Mouse (Mus musculus) G1E (cell line): ENCODE measurements at regions not wholly inside any gene's neighbourhood (a gene's known extent, or its start where the extent isn't known, plus 50 kb on each side); places are given as distances from the start of the nearest gene placed in this dataset.

Experiments
- CTCF ChIP-seq: IDR thresholded peaks from 2 replicates; pipeline ENCODE4 v1.5.1; 2012; ENCODE audit warnings: low read depth, low read length, inconsistent platforms, mixed read lengths
- GATA1 ChIP-seq: IDR thresholded peaks from 2 replicates; pipeline ENCODE4 v1.6.1; 2012; ENCODE audit warnings: borderline replicate concordance, low read length, inconsistent platforms, mixed read lengths
- GATA2 ChIP-seq: IDR thresholded peaks from 2 replicates; pipeline ENCODE4 v1.6.1; 2012; ENCODE audit warnings: low read depth, low read length, inconsistent platforms, borderline replicate concordance
- POLR2AphosphoS5 ChIP-seq: IDR thresholded peaks from 2 replicates; pipeline ENCODE4 v1.6.1; 2012; ENCODE audit warnings: low read depth, low read length, inconsistent platforms; ENCODE audit not compliant: insufficient replicate concordance
- TAL1 ChIP-seq: conservative IDR thresholded peaks from 2 replicates; pipeline ENCODE4 v1.6.1; 2012; ENCODE audit warnings: low read depth, low read length, inconsistent platforms, mixed read lengths

DNA sequence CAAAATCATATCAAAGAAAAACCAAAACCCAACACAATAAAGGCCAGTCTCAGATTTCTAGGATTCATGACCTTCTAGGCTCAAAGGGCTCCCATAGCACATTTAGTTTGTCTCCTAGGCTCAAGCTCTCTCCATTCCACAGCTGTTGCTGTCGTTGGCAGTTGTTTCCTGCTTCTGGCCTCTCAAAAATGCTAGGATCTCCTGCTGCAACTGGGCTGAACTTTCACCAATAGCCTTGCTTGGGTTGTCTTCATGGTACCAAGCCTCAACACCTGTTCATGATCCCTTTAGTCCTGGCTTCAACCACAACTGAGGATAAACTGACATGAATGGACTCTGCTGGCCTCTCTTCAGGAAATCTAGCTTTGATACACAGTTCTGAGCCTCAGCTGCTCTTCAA lies 115.9 kb upstream of the Ssbp2 start:
- TF ChIP-seq CTCF = no peak
- no peak for TF ChIP-seq TAL1
- TF ChIP-seq GATA2 = no peak
- no peak for TF ChIP-seq POLR2AphosphoS5
- TF ChIP-seq GATA1 = no peak
